Mouse (Mus musculus): ENCODE measurements around the gene Nup54.

DNA sequence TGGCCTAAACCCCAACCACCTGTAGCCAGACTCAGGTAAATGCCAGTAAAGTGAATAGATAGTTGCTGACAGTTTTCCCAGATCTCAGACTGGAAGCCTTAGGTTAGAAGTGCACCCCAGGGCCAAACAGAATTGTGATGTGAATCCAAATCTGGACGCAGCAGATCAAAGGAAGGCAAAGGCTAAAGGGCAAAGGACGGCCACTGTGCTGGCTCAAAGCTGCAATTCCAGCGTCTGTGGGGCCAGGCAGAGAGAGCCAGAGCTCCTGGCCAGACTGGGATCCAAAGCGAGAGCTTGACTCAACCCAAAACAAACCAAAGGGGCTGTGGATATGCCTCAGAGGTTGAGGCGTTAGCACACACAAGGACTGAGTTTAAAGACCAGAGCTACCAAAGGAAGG is 23.7 kb upstream of the Nup54 start:
- TF ChIP-seq POLR2A (IDR thresholded peaks at IDR 0.05; ENCODE audit: control insufficient read depth, extremely low read depth, insufficient read depth, low read length, poor library complexity) (no peak), CTCF (IDR thresholded peaks at IDR 0.05; ENCODE audit: borderline replicate concordance, control insufficient read depth, extremely low read depth, insufficient read depth, low read length, poor library complexity) (no peak)

Data from thymus, adult 2 months (tissue).